Mouse (Mus musculus) telencephalon, adult 2 months (tissue): ENCODE results near the gene Rho.

Experiments
- DNase-seq: peaks from one replicate; pipeline ENCODE4 v3.0.0-alpha.2; 2011; ENCODE audit warnings: low read depth, low spot score

Gene Rho

GRCm38 (mm10) chr6:115975606-115976005 is 44.1 kb downstream of the Rho start:
- no peak for DNase-seq

- DNase-seq = no peak
Measured at GRCm38 (mm10) chr6:115977810-115978209, 46.3 kb downstream of the Rho start.

GRCm38 (mm10) chr6:115978596-115978995 is 47.0 kb downstream of the Rho start:
- DNase-seq = no peak

- no peak for DNase-seq
Measured at GRCm38 (mm10) chr6:115982889-115983288, 51.3 kb downstream of the Rho start.

GRCm38 (mm10) chr6:115983306-115984038 is 51.9 kb downstream of the Rho start:
- no peak for DNase-seq

GRCm38 (mm10) chr6:115984580-115984979 is 53.0 kb downstream of the Rho start:
- DNase-seq = no peak

- DNase-seq = no peak
Measured at GRCm38 (mm10) chr6:115985622-115986021, 54.1 kb downstream of the Rho start.

GRCm38 (mm10) chr6:115986472-115987095 is 55.0 kb downstream of the Rho start:
- DNase-seq = no peak

- no peak for DNase-seq
Measured at GRCm38 (mm10) chr6:115987096-115987747, 55.7 kb downstream of the Rho start.

GRCm38 (mm10) chr6:115989032-115989431 is 57.5 kb downstream of the Rho start:
- DNase-seq = no peak

- peak; percentile 73 for DNase-seq
Measured at GRCm38 (mm10) chr6:115989607-115990006, 58.1 kb downstream of the Rho start.
